Mouse (Mus musculus) T-helper 2 cell (primary cell): ENCODE measurements around the gene Tmem181a.
"Not testable (repeated sequence)": the region's sequence is repeated elsewhere in the genome, so short reads cannot be mapped to it uniquely, and the experiment has no call there.

Experiments
- in situ Hi-C: fragments of 300-600 bp; cut with MboI, MseI; formaldehyde crosslinking; loops from one replicate; pipeline ENCODE4 v1.15.1; 2025; ENCODE audit warnings: high pct_unique_total_duplicates

Tmem181a gene

DNA sequence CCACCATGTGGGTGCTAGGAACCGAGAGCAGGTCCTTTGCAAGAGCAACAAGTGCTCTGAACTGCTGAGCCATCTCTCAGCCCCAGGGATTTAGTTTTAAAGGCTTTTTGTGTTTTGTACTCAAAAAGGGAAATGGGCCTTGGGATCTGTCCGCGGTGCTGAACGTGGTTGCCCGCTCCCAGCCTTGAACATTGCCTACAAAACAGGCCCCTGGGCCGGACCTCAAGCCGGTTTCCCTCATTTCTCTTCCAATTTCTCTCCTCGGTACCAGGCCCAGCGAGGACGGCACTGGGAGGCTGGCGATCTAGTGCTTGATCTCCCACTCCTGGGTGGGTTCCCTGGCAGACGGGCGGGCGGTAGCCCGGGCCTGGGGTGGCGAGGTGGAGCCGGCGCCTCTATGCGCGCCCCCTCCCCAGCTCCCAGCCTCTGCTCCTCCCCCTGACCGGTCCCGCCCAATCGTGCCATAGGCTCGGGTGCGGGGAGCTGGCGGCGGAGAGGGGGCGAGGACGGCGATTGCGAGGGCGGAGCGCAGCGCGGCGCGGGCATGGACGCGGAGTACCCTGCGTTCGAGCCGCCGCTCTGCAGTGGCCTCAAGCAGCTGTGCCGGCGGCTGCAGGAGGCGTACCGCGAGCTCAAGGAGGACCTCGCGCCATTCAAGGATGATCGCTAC is at the start of gene Tmem181a:
TSS of gene Tmem181a (plus strand) at position 461 of the 670 bp plus-strand sequence.
- in situ Hi-C loops = loop anchor here (5.0 kb wide), 1 partner anchor 236 kb away; no protein-coding TSS in a partner anchor

- in situ Hi-C loops = no loop called here
These were observed 44.9 kb upstream of the Tmem181a start for GRCm38 (mm10) chr17:6211721-6212120.

- in situ Hi-C loops = no loop called here
These were observed 41.0 kb upstream of the Tmem181a start for GRCm38 (mm10) chr17:6215640-6216039.

GRCm38 (mm10) chr17:6216514-6216913 is 40.1 kb upstream of the Tmem181a start:
- in situ Hi-C loops = no loop called here

DNA sequence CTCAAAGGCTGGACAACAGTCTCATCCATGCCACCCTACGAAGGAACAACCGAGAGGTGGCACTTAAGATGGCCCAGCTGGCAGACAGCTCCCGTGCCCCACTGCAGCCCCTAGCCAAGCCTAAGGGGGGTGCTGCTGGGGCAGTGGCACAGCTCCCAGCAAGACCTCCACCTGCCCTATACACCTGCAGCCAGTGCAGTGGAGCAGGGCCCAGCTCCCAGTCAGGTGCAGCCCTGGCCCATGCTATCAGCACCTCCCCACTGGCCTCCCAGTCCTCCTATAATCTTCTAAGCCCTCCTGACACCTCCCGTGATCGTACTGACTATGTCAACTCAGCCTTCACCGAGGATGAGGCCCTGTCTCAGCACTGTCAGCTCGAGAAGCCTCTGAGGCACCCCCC is 24.0 kb upstream of the Tmem181a start:
- in situ Hi-C loops = not testable (repeated sequence)

DNA sequence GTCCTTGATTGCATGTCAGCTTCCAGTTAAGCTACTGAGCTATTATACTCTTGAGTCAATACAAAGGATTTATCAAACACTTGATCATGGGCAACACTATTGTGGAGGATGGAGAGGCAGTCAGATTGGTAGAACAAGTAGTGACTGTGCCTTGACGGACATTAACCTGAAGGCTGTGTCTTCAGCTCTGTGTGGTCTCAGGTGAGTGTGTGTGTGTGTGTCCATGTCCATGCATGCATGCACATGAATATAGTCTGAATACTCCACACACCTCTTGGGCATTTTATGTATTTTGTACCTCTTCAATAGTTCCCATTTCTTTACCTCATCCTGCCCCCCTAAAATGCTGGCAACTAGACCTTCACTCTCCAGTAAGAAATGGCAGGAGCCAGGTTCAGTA is 5.4 kb upstream of the Tmem181a start:
- in situ Hi-C loops = not testable (repeated sequence)

GRCm38 (mm10) chr17:6257070-6257456 is 403 bp downstream of the Tmem181a start:
- in situ Hi-C loops = loop anchor here (5.0 kb wide), 1 partner anchor 235 kb away; no protein-coding TSS in a partner anchor

DNA sequence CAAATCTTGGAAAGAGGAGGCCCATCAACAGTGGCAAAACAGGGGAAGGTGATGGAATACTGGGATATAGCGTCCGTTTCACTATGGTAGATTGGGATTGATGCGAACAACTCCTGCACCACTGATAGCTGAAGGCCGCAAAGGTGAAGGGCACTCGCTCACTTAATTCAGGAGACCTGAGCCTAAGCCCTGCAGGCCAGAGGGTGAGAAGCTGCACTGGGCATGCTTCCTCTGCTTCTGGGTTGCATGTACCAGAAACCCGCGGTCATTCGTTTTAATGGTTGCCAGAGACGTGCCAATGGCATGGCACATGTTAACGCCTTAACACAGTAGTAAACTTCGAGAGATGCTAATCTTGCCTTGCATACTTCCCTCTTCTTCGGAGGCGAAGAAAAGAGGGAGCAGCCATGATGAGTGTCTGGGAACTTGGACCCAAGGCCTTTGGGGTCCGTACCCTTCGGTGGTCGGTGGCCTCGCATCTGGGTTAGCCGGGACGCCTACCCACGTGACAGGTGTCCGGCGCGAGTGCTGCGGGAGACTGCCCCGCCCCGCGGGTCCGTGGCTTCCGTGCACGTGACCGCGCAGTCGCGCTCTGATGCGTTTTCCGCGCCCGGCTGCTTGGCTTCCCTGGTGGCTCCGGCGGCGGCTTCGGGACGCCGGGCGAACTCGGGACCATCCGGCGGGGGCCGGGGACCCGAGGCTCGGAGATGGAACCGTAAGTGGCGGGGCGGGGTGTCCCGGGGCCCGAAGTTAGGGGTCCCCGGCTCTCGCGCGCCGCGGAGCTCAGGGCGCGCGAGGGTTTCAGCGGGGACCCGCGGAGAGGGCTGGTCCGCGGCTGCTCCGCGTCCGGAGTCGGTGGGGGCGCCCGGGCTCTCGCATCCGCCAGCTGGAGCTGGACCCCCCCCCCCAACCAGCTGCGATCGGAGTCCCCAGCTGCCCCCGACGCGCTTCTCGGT is 13.5 kb downstream of the Tmem181a start:
- in situ Hi-C loops = loop anchor here (5.0 kb wide), 1 partner anchor 207 kb away; no protein-coding TSS in a partner anchor

DNA sequence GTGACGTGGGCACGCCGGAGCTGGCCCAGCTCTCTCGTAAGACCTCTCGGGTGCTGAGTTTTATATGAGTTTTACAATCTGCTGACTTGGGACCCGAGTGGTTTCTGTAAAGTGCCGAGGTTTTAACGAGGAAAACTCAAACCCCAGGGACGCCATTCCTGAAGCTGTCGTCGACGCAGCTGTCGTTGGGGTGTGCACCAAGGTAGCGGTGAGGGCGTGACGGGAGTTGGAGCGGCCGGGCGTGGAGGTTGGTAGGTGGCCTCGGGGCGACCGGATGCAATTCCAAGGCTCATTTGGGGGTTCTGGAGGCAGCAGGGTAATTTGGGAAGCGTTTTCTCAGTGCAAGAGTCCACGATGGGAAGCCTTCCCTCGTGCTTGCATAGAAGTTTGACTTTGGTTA is 14.2 kb downstream of the Tmem181a start:
- in situ Hi-C loops = loop anchor here (5.0 kb wide), 1 partner anchor 206 kb away; no protein-coding TSS in a partner anchor

DNA sequence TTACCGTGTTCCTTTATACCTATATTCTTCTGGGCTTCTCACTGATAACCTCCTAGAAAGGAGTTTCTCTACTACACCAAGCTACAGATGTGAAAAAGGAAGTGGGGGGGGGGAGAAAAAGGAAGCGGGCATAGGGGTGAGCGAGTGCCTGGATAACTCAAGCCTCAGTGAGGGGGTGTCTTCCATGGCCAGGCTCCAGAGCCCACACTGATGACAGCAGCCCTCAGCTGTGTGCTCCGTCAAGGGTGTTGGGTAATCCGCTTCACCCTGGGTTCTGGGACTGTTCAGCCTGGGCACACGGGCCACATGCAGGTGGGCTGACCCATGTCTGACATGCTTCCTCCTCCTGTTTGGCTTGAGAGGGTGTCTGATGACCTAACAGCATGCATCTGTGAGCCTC is 15.3 kb downstream of the Tmem181a start:
- in situ Hi-C loops = loop anchor here (5.0 kb wide), 1 partner anchor 205 kb away; no protein-coding TSS in a partner anchor

GRCm38 (mm10) chr17:6274693-6275092 is 18.0 kb downstream of the Tmem181a start:
- in situ Hi-C loops = loop anchor here (5.0 kb wide), 1 partner anchor 203 kb away; no protein-coding TSS in a partner anchor

DNA sequence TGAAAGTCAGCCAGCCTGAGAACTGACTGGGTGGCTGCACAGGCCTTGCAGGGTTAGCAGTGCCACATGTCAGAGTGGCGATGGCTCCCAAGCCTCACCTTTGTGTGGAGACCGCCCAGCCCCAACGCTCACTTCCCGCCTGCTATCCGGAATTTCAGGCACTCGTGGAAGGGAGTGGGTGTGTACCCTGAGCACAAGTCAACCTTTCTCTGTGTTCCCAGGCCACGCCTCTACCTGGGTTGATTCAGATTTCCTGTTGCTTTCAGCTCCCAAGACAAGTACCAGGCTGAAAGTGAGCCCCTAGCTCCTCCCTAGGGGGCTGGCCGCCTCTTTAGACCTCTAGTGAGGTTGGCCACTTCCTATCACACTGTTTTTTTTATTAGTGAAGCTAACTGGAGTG is 22.5 kb downstream of the Tmem181a start:
- in situ Hi-C loops = not testable (repeated sequence)

DNA sequence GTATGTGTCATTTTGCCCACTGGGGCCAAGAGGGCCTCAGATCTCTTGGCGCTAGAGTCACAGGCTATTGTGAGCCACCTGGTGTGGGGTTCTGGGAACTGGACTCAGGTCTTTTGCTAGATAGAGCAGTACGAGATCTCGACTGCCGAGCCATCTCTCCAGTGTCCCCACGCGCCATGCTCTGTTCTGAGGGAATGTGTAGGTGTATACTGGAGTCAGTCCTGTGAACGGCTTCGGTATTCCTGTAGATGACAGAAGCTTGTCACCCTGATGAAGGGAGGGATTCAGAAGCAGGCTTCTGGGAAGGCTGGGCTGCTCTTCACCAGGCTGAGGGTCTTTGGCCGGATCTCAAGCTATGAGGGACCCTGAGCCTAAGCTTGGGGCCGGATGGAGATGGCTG is 23.1 kb downstream of the Tmem181a start:
- in situ Hi-C loops = not testable (repeated sequence)

GRCm38 (mm10) chr17:6280513-6280912 is 23.9 kb downstream of the Tmem181a start:
- in situ Hi-C loops = not testable (repeated sequence)

GRCm38 (mm10) chr17:6283137-6283536 is 26.5 kb downstream of the Tmem181a start:
- in situ Hi-C loops = not testable (repeated sequence)

GRCm38 (mm10) chr17:6286169-6286568 is 29.5 kb downstream of the Tmem181a start:
- in situ Hi-C loops = not testable (repeated sequence)

DNA sequence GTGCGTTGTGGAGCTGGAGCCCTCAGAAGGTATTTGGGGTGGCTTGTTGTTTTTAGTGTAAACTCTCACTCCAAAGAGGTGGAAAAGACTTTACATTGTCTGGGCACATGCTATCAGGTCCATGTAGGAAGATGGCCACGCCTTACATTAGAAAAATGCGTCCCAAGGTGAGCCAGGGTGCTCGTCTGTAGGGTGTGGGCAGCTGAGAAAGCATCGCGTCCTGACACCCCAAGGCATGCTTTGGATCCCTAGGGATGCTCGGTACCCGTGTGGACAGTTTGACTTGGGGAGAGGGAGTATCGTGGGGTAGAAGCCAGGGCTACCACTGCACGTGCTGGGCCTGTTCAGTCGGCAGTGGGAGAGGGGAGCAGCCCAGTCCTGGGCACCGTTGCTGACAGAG is 32.4 kb downstream of the Tmem181a start:
- in situ Hi-C loops = not testable (repeated sequence)

- in situ Hi-C loops = loop anchor here (5.0 kb wide), 2 partner anchors 163 to 333 kb away; no protein-coding TSS in a partner anchor
These were observed 37.2 kb downstream of the Tmem181a start for GRCm38 (mm10) chr17:6293882-6294281.

DNA sequence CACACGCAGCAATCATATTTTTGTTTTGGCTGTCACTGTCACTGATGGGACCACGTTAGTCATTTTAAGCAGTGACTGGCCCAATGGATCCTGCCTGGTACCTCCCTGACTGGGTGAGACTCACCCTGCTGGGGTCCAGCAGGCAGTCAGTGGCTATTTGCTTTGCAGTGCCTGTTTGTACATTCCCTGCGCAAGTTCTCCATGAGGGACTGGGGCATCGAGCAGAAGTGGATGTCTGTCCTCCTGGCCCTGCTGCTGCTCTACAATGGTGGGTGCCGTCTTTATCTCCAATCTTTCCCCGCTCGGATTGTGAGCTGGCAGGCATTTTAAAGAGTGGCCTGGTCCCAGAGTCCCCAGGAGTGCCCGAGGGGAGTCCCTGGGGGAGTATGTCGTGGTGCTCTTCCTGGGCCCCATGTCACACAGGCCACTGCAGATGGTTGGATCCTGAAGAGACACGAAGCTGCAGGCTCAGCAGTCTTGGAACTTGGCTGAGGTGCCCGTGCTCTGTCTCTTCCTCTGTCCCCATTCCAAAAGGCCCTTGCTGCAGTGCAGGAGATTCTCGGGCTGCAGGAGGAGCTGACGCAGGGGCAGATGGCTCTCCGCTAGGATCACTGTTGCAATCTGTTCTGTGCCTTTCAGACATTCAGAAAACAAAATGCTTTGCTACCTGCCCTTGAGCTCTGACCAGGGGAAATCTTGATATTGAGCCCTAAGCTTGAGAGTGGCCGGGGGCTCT is 40.6 kb downstream of the Tmem181a start:
- in situ Hi-C loops = not testable (repeated sequence)

- in situ Hi-C loops = not testable (repeated sequence)
These were observed 43.7 kb downstream of the Tmem181a start for GRCm38 (mm10) chr17:6300190-6300863.

- in situ Hi-C loops = not testable (repeated sequence)
These were observed 48.2 kb downstream of the Tmem181a start for GRCm38 (mm10) chr17:6304891-6305290.
